Mouse (Mus musculus) MN1 (cell line): Measurements from ENCODE around the gene Armc9.

ENCODE experiments used
- DNase-seq: peaks from one replicate; pipeline ENCODE4 v3.0.0-alpha.2; 2016; ENCODE audit warnings: low spot score

The Armc9 gene

GRCm38 (mm10) chr1:86313096-86313771, 158.7 kb downstream of the Armc9 start:
- no peak for DNase-seq

- DNase-seq: no peak
Observed at GRCm38 (mm10) chr1:86313772-86314125, 159.2 kb downstream of the Armc9 start.

- no peak for DNase-seq
Observed at GRCm38 (mm10) chr1:86320822-86321413, 166.3 kb downstream of the Armc9 start.
